Mouse (Mus musculus) embryo, embryonic 10.5 days (tissue): ENCODE results near the gene Bnip1.
A peak's percentile ranks its signal among the peaks of the same experiment; 100 is the strongest.

Experiments used
- DNase-seq: peaks from one replicate; pipeline ENCODE4 v3.0.0-alpha.2; 2015; ENCODE audit warnings: low spot score

Gene Bnip1

DNA sequence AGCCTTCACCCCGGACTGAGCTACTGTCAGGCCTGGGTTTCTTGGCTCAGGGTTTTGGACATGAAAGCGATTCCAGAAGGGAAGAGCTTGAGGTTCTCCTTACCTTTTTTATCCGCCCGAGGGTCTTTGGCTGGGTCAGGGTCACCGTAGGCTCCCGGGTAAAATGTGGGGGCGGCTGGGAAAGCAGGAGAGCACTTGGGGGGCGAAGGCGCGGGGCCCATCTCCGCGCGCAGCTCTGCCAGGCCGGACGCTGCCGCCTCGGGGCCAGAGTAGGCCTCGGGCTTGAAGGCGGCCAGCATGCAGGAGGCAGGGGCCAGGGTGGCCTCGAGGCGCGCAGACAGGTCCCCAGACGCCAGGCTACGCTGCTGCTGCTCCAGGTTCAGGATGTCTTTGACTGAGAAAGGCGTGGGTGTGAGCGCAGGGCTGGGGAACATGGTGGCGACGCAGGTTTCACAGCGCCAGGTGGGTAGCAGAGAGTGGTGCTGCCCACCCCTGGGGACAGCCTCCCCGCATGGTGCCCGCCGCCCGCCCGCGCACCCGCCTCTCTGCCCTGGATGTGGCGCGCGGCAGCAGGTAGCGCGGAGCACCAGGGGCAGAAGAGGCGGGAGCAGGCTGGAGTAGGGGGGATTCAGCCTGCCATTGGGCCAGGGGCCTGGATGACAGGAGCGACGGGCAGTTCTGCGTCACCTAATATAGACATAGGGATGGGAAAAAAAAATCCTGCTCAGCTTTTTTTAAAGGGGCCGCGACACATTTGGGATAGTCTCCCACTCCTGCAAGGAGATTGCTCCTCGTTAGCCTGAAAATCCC, 60.3 kb downstream of the Bnip1 start:
- DNase-seq = peak; percentile 64

DNA sequence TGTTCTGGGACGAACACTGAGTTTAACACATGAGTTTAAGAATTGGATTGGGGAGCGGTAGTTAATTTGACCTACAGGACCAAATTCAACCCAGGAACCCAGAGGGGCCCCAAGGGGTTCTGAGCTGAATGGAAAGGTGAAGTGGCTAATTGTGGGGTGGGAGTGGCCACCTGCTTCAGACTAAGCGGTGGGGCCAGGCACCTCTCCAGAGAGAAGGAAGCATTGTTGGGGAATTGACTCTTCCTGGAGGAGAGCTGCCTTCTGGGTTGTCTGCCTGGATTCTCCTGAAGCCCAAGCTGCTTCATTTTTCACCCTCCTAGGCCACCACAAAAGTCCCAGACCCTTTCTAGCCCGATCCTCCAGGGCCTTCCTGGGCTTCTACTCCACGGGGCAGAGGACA, 61.1 kb downstream of the Bnip1 start:
- DNase-seq = peak; percentile 15
